Mouse (Mus musculus): Measurements from ENCODE around the gene Kdr. TPM values are rescaled to one million over a fixed set of nuclear protein-coding genes. Genes with fewer than 3 reads are reported as not detected.
A peak's percentile ranks its signal among the peaks of the same experiment; 100 is the strongest.

Kdr gene
- total RNA-seq (2021) = 10 to 100 TPM; 11.8 to 16.9 TPM
- long read RNA-seq, experiment 1, full-length matches to known transcripts = 18 of 24 reads
- long read RNA-seq, experiment 1, partial matches to known transcripts = 6 of 24 reads
- long read RNA-seq, experiment 1, other reads (novel, unspliced or antisense) = 0 of 24 reads
- long read RNA-seq, experiment 2, full-length matches to known transcripts = 12 of 18 reads
- long read RNA-seq, experiment 2, partial matches to known transcripts = 6 of 18 reads
- long read RNA-seq, experiment 2, other reads (novel, unspliced or antisense) = 0 of 18 reads

DNA sequence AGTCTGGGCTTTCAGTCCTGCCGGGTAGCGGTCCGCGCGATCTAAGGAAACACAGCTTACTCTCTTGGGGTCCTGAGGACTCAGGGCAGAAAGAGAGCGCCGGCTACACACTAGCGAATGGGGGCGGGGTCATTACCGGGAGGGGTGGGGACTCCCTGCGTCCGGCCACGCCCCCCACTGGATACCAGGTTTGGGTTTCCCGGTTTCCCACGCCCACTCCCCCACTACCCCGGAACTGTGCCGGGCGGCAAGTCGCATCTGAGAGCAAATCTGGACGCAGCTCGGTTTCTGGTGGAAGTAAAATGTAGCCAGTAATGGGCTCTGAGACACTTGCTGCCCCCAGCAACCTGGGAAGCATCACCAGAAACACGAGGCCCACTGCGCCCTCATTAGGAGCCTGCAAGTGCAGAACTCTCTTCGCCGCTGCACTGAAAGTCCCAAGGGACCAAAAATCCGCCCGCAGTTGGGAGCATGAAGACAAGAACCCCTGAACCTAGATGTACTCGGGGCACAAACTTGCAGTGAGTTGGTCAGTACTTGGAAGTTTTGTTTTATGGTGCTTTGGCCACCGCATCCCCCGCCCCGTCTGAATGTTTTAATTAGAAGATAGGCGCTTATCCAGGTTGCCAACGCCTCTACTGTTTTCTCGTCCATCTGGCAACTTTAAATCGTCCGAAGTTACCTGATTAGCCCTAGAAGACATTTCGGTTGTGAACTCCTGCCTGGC is at the start of gene Kdr:
Gene Kdr (minus strand): TSS at position 85 of the 727 bp plus-strand sequence.
- DNase-seq = peak; percentile 72
- intact Hi-C loops (cut with DNase I) = loop anchor here (5.0 kb wide), 1 partner anchor 106 kb away; no protein-coding TSS in a partner anchor
- H3K4me3 ChIP-seq = peak within 1 kb of the TSS; percentile 75
- H3K27ac ChIP-seq = peak within 1 kb of the TSS; percentile 88
- TF ChIP-seq CTCF (IDR thresholded peaks at IDR 0.05) = peak; percentile 6; the same call in 1 of the 2 replicates

DNA sequence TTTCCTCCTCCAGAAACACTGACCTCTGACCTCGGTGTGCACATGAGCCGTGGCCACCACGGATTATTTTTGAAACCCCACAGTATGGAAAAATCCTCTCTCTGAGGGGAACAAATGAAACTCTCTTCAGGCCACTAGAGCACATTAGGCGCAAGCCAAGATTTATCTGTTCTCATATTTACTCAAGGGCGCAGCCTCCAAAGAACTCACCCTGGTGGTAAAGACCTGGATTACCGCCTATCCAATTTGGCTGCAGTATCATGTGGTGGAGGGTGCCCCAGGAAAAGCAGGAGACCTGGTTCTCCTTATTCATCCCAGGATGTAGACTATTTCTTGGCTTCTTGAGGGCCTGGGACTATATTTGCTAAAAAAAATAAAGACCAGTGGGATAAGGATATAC is 48.5 kb upstream of the Kdr start:
- DNase-seq = no peak
- TF ChIP-seq CTCF (IDR thresholded peaks at IDR 0.05) = no peak
- Histone ChIP-seq H3K4me3 (no peak overlapping the region), H3K27ac (peak overlapping the region; percentile 53; the same call in 1 of the 2 replicates)
- intact Hi-C loops (cut with DNase I) = loop anchor here (5.0 to 10.0 kb wide), 2 partner anchors 88 to 155 kb away; no protein-coding TSS in a partner anchor

- peak overlapping the region; percentile 53; the same call in 1 of the 2 replicates for H3K27ac ChIP-seq
- peak; percentile 61 for TF ChIP-seq CTCF (IDR thresholded peaks at IDR 0.05)
- intact Hi-C loops (cut with DNase I) = loop anchor here (5.0 to 10.0 kb wide), 2 partner anchors 89 to 154 kb away; no protein-coding TSS in a partner anchor
- peak; percentile 33 for DNase-seq
- no peak overlapping the region for H3K4me3 ChIP-seq
Measured at GRCm38 (mm10) chr5:76025996-76026665, 47.9 kb upstream of the Kdr start.

DNA sequence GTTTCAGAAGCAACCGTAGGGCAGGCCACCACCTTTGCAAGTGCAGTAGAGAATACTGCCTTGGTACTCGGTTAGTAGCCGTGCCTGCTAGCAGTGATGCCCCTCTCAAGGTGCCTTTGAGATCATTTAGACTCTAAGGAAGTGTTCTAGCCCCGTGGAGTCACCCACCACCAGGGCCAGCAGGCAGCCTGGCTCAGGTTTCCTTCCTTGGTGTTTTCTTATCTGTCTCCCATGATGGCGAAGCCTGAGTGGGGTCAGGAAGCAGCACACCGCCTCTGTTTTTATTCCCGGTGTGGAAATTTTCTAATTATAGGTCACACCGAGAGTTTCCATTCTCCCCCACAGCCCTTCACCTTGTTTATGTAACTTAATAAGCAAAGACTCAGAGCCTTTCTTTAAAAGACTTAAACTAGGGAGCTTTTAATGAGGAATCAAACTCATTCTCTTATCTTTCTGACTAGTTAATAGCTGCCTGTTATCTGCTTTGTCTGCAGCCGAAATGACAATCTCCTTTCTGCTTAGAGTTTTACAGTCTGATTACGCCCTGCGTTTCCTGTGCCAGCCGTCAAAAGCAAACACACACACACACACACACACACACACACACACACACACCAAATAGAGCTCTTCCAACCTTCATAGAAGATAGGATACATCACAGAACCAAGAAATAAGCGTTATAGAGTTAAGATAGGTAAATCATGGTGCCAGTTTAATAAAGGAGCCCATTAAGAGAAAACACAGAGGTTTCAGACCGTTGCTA is 44.9 kb upstream of the Kdr start:
- no peak for DNase-seq
- Histone ChIP-seq H3K27ac (peak overlapping the region; percentile 78), H3K4me3 (peak overlapping the region; percentile 7)
- intact Hi-C loops (cut with DNase I) = loop anchor here (10.0 kb wide), 1 partner anchor 92 kb away; no protein-coding TSS in a partner anchor
- no peak for TF ChIP-seq CTCF (IDR thresholded peaks at IDR 0.05)

- intact Hi-C loops (cut with DNase I) = loop anchor here (10.0 kb wide), 1 partner anchor 92 kb away; no protein-coding TSS in a partner anchor
- no peak for DNase-seq
- no peak for TF ChIP-seq CTCF (IDR thresholded peaks at IDR 0.05)
- H3K4me3 ChIP-seq = no peak overlapping the region
- peak overlapping the region; percentile 78; the same call in 1 of the 2 replicates for H3K27ac ChIP-seq
Measured at GRCm38 (mm10) chr5:76022436-76022835, 44.2 kb upstream of the Kdr start.

- intact Hi-C loops (cut with DNase I) = no loop called here
- no peak for DNase-seq
- Histone ChIP-seq H3K4me3 (no peak overlapping the region), H3K27ac (no peak overlapping the region)
- no peak for TF ChIP-seq CTCF (IDR thresholded peaks at IDR 0.05)
Measured at GRCm38 (mm10) chr5:76018321-76018720, 40.1 kb upstream of the Kdr start.

- H3K4me3 ChIP-seq = peak overlapping the region; percentile 24; the same call in 1 of the 2 replicates
- no peak for TF ChIP-seq CTCF (IDR thresholded peaks at IDR 0.05)
- DNase-seq = no peak
- intact Hi-C loops (cut with DNase I) = no loop called here
- H3K27ac ChIP-seq = peak overlapping the region; percentile 67
Measured at GRCm38 (mm10) chr5:76016086-76016485, 37.8 kb upstream of the Kdr start.

DNA sequence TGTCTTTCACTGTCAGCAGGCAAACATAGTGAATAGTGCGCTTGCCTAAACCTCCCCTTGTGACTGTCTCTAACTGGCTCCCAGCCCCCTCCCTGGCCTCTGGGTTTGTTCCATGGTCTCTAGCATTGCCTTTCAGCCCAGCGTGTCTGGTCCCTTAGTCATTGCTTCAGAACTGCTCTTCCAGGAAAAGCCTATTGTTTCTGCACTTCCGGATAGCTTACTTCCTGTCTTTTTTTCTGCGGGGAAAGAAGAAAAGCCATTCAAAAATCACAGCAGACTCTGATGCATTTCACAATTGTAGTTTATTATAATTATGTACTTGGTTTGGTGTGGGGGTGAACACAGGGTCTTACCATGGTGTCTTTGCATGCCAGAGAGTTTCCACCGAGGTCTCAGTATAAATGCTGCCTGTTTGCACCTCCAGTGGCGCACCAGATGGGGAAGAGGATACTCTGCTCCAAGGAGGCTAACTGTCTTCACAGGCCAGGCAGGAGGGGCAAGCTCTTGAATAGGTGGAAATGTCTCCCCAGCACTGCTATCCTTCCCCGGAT is 35.7 kb upstream of the Kdr start:
- DNase-seq = peak; percentile 32
- peak overlapping the region; percentile 76 for H3K27ac ChIP-seq
- no peak overlapping the region for H3K4me3 ChIP-seq
- no peak for TF ChIP-seq CTCF (IDR thresholded peaks at IDR 0.05)
- intact Hi-C loops (cut with DNase I) = loop anchor here (1.0 kb wide), 1 partner anchor 37 kb away; no protein-coding TSS in a partner anchor

DNA sequence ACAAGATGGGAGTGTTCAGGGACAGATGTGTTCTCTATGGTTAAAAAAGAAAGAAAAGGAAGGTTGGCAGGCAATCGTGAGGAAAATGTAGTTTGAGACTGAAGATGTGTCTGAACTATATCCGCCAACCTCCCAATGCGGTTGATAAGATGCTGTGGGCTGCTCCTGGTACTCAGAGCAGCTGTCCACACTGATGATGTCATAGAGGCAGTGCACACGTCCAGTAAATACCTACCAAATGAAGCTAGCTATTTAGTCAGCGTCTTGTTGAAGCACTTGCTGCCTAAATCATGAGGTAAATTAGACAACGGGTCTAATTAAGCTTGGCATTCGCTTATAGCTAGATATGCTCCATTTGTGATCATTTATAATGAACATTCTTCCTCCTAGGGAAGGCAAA is 28.1 kb upstream of the Kdr start:
- no peak for TF ChIP-seq CTCF (IDR thresholded peaks at IDR 0.05)

DNA sequence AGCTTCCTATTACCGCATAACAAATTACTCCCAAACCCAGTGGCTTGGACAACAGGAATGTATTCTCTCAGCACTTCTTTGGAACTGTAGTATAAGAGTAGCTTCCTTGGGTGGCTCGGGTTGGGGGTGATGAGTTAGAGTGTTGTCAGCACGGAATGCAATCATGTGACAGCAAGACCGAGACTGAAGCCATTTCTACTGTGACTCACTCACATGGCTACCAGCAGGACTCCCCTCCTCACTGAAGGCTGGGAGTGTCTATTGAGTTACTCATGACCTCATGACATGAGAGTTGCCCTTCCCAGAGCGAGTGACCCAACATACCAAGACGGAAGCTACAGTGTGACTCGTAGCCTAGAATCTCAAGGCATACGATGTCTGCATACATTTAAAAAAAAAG is 12.0 kb upstream of the Kdr start:
- TF ChIP-seq CTCF (IDR thresholded peaks at IDR 0.05) = no peak
- DNase-seq = no peak
- intact Hi-C loops (cut with DNase I) = no loop called here
- Histone ChIP-seq H3K27ac (no peak overlapping the region), H3K4me3 (no peak overlapping the region)

More for the DNA sequence above, 28.1 kb upstream of the Kdr start:
- no peak for DNase-seq
- Histone ChIP-seq H3K27ac (no peak overlapping the region), H3K4me3 (no peak overlapping the region)
- intact Hi-C loops (cut with DNase I) = no loop called here

- peak overlapping the region; percentile 35 for H3K27ac ChIP-seq
- TF ChIP-seq CTCF (IDR thresholded peaks at IDR 0.05) = no peak
- intact Hi-C loops (cut with DNase I) = no loop called here
- DNase-seq = no peak
- no peak overlapping the region for H3K4me3 ChIP-seq
Measured at GRCm38 (mm10) chr5:75987530-75987929, 9.3 kb upstream of the Kdr start.

Measured in gastrocnemius, adult 2 months (tissue).